10 mouse cellular contexts compared by ENCODE assay signal in genomic region chr13:45442918-45443535, GRCm38 (mm10). TPM values are rescaled to one million over a fixed set of nuclear protein-coding genes. Genes with fewer than 3 reads are reported as not detected.
DNase-seq lines count a peak whose midpoint lies in the region; ATAC-seq and TF ChIP-seq lines count a peak whose summit lies in the region.
"Had no signal": no experiment of that assay in that cellular context is flagged by ENCODE, and none has a peak within 500 bp of the region (broad histone marks: within the 10 kb centered on the region; RNA-seq: fewer than 3 reads in every experiment).

No protein-coding gene starts in this region.

- DNase-seq in CD4-positive, CD25-positive, alpha-beta regulatory T cell, adult 2 months (ENCODE audit: low read depth, low spot score): peak; percentile 24
- DNase-seq in heart, embryonic 10.5 days (ENCODE audit: low spot score): no peak
- peak; percentile 9 for DNase-seq in liver, adult 2 months (ENCODE audit: extremely low read depth, low read depth, low spot score)
- peak; percentile 32 to 64 for DNase-seq in spleen, postnatal 10 days (ENCODE audit: low spot score in 2 of 2)
- no peak for DNase-seq in urinary bladder, adult 18-20 months (ENCODE audit: low spot score in 2 of 2)
- no peak for DNase-seq in urinary bladder, postnatal 25 days (ENCODE audit: low spot score)
- DNase-seq: cerebellum, adult 9-11 months had no signal

- peak overlapping the region; percentile 67 for H3K27ac ChIP-seq in heart, embryonic 10.5 days
- peak overlapping the region; percentile 44 for H3K27ac ChIP-seq in liver, adult 2 months (replicated peaks; ENCODE audit: insufficient read depth, low read depth, low read length)
- no peak overlapping the region for H3K27ac ChIP-seq in midbrain, embryonic 13.5 days
- H3K27ac ChIP-seq: limb, embryonic 13.5 days had no signal

- H3K9me3 ChIP-seq in heart, embryonic 10.5 days: no peaks in the 10 kb centered on the region
- H3K9me3 ChIP-seq in midbrain, embryonic 13.5 days: no peaks in the 10 kb centered on the region
- H3K9me3 ChIP-seq: limb, embryonic 13.5 days had no signal

- no peak overlapping the region for H3K4me3 ChIP-seq in heart, embryonic 10.5 days
- no peak overlapping the region for H3K4me3 ChIP-seq in liver, adult 2 months (ENCODE audit: insufficient read depth, low read depth, low read length)
- no peak overlapping the region for H3K4me3 ChIP-seq in midbrain, embryonic 13.5 days (replicated peaks)
- H3K4me3 ChIP-seq: limb, embryonic 13.5 days had no signal

- H3K4me1 ChIP-seq in heart, embryonic 10.5 days: peaks cover 13% of the 10 kb centered on the region
- peaks cover 2% of the 10 kb centered on the region; the same call in 1 of the 2 replicates for H3K4me1 ChIP-seq in liver, adult 2 months (ENCODE audit: control insufficient read depth, insufficient read depth, low read length)
- no peaks in the 10 kb centered on the region for H3K4me1 ChIP-seq in midbrain, embryonic 13.5 days (replicated peaks)

- TF ChIP-seq CTCF in liver, adult 2 months (IDR thresholded peaks at IDR 0.05; ENCODE audit: low read depth, low read length): no peak

- WGBS in heart, embryonic 10.5 days: 52% methylated on average over 8 of the region's 8 CpGs
- WGBS in liver, adult 2 months: 60% methylated on average over 8 of the region's 8 CpGs
- WGBS in midbrain, embryonic 13.5 days: 75% methylated on average over 8 of the region's 8 CpGs

- TF ChIP-seq POLR2A in liver, adult 2 months (IDR thresholded peaks at IDR 0.05; ENCODE audit: extremely low read depth, insufficient read depth, low read length): no peak

- H3K27me3 ChIP-seq in heart, embryonic 10.5 days (ENCODE audit: insufficient read depth, poor library complexity, severe bottlenecking): no peaks in the 10 kb centered on the region
- H3K27me3 ChIP-seq in liver, adult 2 months (ENCODE audit: control insufficient read depth, insufficient read depth, low read length): 0 out of 2 replicates have a peak, but pooled peaks cover 3% of the 10 kb centered on the region
- no peaks in the 10 kb centered on the region for H3K27me3 ChIP-seq in midbrain, embryonic 13.5 days
- H3K27me3 ChIP-seq: limb, embryonic 13.5 days had no signal

- ATAC-seq in CD4-positive, CD25-positive, alpha-beta regulatory T cell, adult 4 months: no peak
- no peak for ATAC-seq in midbrain, embryonic 13.5 days

- H3K36me3 ChIP-seq in heart, embryonic 10.5 days: no peaks in the 10 kb centered on the region
- H3K36me3 ChIP-seq in liver, adult 2 months (ENCODE audit: control insufficient read depth, insufficient read depth, low read length): no peaks in the 10 kb centered on the region
- no peaks in the 10 kb centered on the region for H3K36me3 ChIP-seq in midbrain, embryonic 13.5 days
- H3K36me3 ChIP-seq: limb, embryonic 13.5 days had no signal

- no peaks in the 10 kb centered on the region for H3K79me2 ChIP-seq in liver, adult 2 months (ENCODE audit: control insufficient read depth, insufficient read depth, low read length)

- no peak overlapping the region for H3K9ac ChIP-seq in liver, adult 2 months (ENCODE audit: low read depth, low read length)
- H3K9ac ChIP-seq in midbrain, embryonic 13.5 days (replicated peaks): no peak overlapping the region
- H3K9ac ChIP-seq: limb, embryonic 13.5 days had no signal

- no peak overlapping the region for H3K4me2 ChIP-seq in midbrain, embryonic 13.5 days (replicated peaks)
- H3K4me2 ChIP-seq: limb, embryonic 13.5 days had no signal

RNA-seq across cellular contexts. Expression of gene Mylip, which starts 53.5 kb away (rescaled TPM):
- polyA plus RNA-seq in CD4-positive, CD25-positive, alpha-beta regulatory T cell, adult 4 months (2017; shearing (Covaris generic)): 10 to 100 TPM; 13.4 to 19.9 TPM
- polyA plus RNA-seq in heart, embryonic 10.5 days (2016; fragmentation: Nextera tagmentation; extraction: Ambion mirVana): 5.2 and 8.2 TPM in 2 replicates
- 9.5 and 9.6 TPM in 2 replicates for total RNA-seq in liver, adult 2 months (2014; rRNA removed)
- 2.9 and 4.8 TPM in 2 replicates for polyA plus RNA-seq in liver, adult 2 months (2012; rRNA removed)
- polyA plus RNA-seq in midbrain, embryonic 13.5 days (2015; fragmentation: Nextera tagmentation; extraction: Ambion mirVana): 3.7 TPM in 2 replicates

Comparison
In these comparisons a context has a peak if more than half of its experiments do, and no peak if none do; other contexts are left out.
1. DNase-seq: peak in CD4-positive, CD25-positive, alpha-beta regulatory T cell, adult 2 months (single experiment), liver, adult 2 months (single experiment) and spleen, postnatal 10 days (2 of 2); none in heart, embryonic 10.5 days (single experiment), urinary bladder, adult 18-20 months (0 of 2) and urinary bladder, postnatal 25 days (single experiment).